Mouse (Mus musculus): ENCODE data around the gene E130114P18Rik.

GRCm38 (mm10) chr4:97649626-97650015 lies 128.3 kb downstream of the E130114P18Rik start:
- TF ChIP-seq POLR2A (IDR thresholded peaks at IDR 0.05; ENCODE audit: extremely low read depth, insufficient read depth, low read length) (no peak), CTCF (IDR thresholded peaks at IDR 0.05; ENCODE audit: low read depth, low read length) (no peak)
